Mouse (Mus musculus) retina, postnatal 1 day (tissue): Measurements from ENCODE around the gene Batf2.
"Not testable (repeated sequence)": the region's sequence is repeated elsewhere in the genome, so short reads cannot be mapped to it uniquely, and the experiment has no call there.

Source experiments
- DNase-seq: peaks from one replicate; pipeline ENCODE4 v3.0.0-alpha.2; 2012

Batf2 gene

GRCm38 (mm10) chr19:6132171-6132827, 8.5 kb upstream of the Batf2 start:
- DNase-seq: no peak

- DNase-seq: not testable (repeated sequence)
Observed at GRCm38 (mm10) chr19:6133197-6133596, 7.6 kb upstream of the Batf2 start.

DNA sequence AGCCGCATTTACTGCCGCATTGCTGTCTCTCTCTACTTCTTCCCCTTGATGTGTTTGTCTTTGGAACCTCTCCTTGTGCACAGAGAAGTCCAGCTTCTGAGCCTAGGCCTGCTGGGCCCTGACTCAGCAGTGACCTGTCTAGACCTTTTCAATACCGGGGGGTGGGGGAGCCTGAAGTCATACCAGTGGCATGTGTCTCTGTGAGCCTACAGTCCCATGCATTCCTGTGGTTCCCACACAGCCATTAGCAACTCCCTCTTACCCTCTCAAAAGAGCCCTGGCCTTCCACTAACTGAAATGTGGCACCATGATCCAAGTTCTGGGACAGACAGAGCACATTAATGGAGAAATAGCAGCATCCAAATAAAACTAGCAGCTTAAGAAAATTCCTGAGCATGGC, 4.4 kb upstream of the Batf2 start:
- DNase-seq: no peak

GRCm38 (mm10) chr19:6139701-6140100, 1.1 kb upstream of the Batf2 start:
- no peak for DNase-seq

DNA sequence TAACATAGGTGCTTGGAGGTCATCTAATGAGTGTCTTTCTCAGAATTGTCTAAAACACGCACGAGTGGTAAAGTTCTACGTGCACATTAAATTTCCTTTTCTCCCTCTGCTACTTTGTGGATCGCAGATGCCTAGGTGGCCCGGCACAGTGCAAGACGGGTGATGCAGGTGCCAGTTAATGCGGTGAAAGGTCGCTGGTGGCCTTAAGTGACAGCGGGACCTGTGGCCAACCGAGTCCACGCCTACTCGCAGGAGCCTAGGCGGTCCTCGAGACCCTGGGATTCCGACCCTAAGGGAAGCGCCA, 457 bp upstream of the Batf2 start:
- DNase-seq: no peak

DNA sequence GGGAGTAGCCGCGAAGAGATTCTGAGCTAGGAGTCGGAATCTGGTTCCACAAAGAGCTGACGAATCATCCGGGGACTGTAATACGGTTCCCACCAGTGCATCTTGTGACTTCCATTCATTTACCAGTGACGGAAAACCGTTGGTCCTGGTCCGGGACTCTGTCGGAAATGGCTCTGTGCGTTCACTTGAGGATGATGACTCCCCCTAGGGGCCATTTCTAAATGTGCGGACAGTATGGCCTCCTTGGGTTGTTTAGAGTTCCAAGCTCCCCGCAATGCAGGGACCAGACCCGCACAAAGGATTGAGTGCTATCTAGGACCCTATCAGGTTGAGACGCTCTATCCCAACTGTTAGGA, 589 bp downstream of the Batf2 start, which contains the start of gene Arl2:
Gene Arl2 (minus strand): TSS at position 155 of the 356 bp plus-strand sequence.
- peak; percentile 95 for DNase-seq

DNA sequence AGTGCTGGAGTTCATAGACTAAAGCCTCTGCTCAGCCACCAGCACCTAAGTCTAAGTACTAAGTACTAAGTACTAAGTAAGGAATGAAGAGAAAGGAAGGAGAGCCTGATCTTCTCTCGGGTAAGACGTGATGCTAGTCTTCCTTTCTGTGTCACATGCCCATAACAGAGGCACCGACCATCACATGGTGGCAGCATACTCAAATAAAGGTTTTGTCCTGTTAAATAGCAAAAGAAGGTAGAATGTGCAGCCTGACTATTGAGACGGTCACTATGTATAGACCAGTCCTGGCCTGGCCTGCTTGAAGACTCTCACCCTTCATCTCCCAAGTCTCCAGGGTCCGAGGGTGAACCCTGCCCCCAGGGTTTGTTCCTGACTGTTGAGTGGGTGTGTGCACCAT, 4.1 kb downstream of the Batf2 start:
- no peak for DNase-seq

- DNase-seq: no peak
Observed at GRCm38 (mm10) chr19:6155174-6155573, 14.4 kb downstream of the Batf2 start.

- no peak for DNase-seq
Observed at GRCm38 (mm10) chr19:6156372-6156771, 15.6 kb downstream of the Batf2 start.

DNA sequence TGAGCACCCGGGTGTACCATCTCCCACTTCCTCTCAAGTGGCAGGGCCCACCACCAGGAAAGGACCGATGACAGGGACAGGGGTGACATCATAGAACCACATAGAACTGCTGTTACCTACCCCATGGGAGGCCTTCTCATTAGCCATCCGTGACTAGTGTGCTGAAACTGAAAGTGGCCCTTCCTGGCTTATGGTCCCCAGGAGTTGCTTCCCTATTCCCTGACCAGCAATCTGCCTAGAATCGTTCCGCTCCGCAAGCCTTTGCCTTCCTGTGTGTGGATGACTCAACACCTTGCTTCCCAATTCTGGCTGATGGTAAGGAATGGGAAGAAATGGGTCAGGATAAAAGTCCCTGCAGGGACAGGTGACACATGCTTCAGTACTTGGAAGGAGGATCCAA, 16.4 kb downstream of the Batf2 start:
- DNase-seq: no peak

GRCm38 (mm10) chr19:6163872-6164547, 23.2 kb downstream of the Batf2 start:
- DNase-seq: no peak

- DNase-seq: no peak
Observed at GRCm38 (mm10) chr19:6166750-6167149, 26.0 kb downstream of the Batf2 start.

GRCm38 (mm10) chr19:6171215-6171614, 30.4 kb downstream of the Batf2 start:
- DNase-seq: no peak

GRCm38 (mm10) chr19:6174771-6175170, 34.0 kb downstream of the Batf2 start:
- DNase-seq: no peak

GRCm38 (mm10) chr19:6178775-6179174, 38.0 kb downstream of the Batf2 start:
- no peak for DNase-seq

DNA sequence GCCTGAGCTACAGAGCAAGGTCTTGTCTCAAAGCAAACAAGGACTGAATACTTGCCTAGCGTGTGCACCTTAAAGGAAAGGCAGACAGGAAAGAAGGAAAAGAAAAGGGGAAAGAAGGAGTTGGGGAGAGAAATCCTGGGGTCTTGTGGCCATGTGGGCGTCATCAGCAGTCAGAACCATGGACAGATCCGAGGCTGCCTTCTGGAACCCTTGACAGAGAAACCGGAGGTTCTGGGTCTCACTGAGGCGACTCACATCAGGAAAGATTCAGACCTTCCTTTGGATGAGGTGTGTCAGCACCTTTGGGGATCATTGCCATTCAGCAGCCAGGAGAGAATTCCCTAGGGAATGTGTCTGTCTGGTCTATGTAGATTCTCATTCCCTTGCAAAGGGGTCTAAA, 40.8 kb downstream of the Batf2 start:
- DNase-seq: no peak

DNA sequence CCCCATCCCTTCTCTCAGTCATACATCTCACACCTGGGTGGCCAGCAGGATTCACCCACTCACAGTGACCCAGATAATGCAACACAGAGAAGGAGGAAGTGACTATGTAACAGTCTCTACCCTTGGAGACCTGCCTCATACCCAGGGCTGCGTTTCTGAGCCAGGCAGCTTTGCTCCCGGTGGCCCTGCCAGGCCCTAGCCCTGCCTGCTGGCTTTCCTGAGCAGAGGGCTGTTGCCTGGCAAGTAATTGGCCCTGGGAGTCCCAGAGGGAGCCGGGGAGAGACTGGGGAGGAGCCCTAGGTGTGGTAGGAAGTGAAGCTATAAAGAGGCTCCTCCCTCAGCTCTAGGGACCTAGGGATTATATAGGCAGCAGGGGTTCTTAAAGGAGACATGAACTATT, 41.8 kb downstream of the Batf2 start:
- peak; percentile 53 for DNase-seq

DNA sequence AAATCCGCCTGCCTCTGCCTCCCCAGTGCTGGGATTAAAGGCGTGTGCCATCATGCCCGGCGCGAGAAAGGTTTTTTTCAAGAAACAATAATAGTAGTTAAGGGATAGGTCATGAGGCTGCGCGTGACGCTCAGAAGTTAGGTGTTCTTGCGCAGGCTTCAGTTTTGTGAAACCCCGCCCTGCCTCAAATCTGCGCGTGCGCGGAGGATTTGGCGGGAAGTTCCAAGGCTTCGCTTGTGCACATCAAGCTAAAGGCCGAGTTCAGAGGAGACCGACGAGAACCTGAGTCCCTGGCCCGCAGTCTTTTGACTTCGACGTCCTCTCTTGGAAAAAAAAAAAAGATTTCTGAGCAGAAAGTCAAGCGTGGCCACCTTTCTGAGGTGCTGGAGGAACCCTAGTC, 43.3 kb downstream of the Batf2 start, which contains the start of gene Majin:
Gene Majin (plus strand): TSS at position 258 of the 400 bp plus-strand sequence.
- no peak for DNase-seq

DNA sequence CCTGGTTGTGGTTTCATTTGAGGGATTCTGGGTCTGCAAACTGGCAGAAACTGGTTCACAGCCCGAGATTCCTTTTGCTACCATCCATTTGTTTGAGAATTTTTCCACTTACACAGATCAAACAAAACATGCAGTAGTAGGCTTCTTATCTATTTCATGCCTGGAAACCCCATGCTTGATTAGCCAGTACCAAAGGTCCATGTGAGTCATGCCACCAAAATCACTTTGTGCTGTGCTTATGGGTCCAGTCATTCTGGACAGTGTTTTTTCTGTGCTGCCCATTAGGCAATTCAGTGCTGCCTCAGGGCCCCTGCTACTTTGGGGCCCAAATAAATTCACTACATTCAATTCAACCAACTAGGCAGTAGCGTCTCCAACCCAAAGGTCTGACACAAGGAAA, 63.5 kb downstream of the Batf2 start:
- no peak for DNase-seq

DNA sequence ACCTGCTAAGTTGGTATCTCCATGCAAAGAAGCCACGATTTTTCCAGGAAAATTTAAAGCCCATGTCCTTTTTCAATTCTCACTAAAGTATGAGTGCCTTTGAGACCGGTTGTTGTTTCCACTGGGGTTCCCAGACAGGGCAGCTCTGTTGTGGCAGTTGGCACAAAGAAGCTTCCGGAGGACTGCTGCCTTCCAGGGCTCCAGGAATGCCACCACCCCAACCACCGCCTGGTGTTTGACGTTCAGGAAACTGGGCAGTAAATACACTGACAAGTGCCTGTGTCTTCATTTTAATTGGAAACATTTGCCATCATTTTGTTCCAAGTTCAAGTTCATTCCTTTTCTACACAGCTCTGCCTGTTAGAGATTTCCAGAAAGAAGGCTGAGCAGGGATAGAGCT, 65.9 kb downstream of the Batf2 start:
- no peak for DNase-seq

GRCm38 (mm10) chr19:6216046-6216705, 75.4 kb downstream of the Batf2 start:
- no peak for DNase-seq

DNA sequence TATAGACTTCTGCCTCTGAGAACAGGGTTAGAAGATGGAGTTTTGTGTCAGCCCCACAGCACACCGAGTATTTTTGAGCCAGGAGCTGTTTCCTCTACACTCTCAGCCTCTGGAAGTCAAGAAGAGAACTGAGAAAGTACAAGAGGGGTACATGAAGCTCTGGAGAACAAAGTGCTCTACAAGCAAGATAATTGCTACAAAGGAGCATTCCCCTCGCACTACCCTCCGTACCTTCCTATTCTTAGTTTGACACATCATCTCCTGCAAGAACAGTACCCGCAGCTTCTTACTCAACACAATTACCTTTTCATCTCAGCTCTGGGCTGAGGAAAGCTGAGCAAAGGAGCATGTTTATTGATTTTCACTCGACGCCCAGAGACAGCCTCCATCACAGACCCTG, 77.8 kb downstream of the Batf2 start:
- DNase-seq: no peak
